Mouse (Mus musculus) G1E-ER4 (cell line): ENCODE measurements around the gene Lenep. TPM values are rescaled to one million over a fixed set of nuclear protein-coding genes. Genes with fewer than 3 reads are reported as not detected.

ENCODE experiments used
- GATA1 ChIP-seq: IDR thresholded peaks from one replicate; pipeline ENCODE4 v1.8.0; 2012; ENCODE audit warnings: low read length, inconsistent platforms
- polyA plus RNA-seq: library from polyadenylated mRNA; stranded (reverse); fragments of >175 nt; gene quantifications from 2 replicates; pipeline ENCODE4 v1.2.3, GENCODE M21; 2012

Lenep gene
- 0.08 TPM in 1 of 2 replicates, not detected in the other for polyA plus RNA-seq

- no peak for TF ChIP-seq GATA1
Measured at GRCm38 (mm10) chr3:89402693-89403092, at the start of gene Lenep. Gene Lenep, minus strand, starts transcription at chr3:89402793.

GRCm38 (mm10) chr3:89451916-89452315 lies 49.3 kb upstream of the Lenep start:
- no peak for TF ChIP-seq GATA1

GRCm38 (mm10) chr3:89449541-89449940 lies 46.9 kb upstream of the Lenep start:
- TF ChIP-seq GATA1, result no peak

GRCm38 (mm10) chr3:89448720-89449537 lies 46.3 kb upstream of the Lenep start:
- no peak for TF ChIP-seq GATA1

- TF ChIP-seq GATA1, result no peak
Measured at GRCm38 (mm10) chr3:89440691-89441090, 38.1 kb upstream of the Lenep start.

- TF ChIP-seq GATA1, result no peak
Measured at GRCm38 (mm10) chr3:89437269-89437668, 34.7 kb upstream of the Lenep start.

- TF ChIP-seq GATA1, result no peak
Measured at GRCm38 (mm10) chr3:89436176-89437113, 33.9 kb upstream of the Lenep start, which contains the start of gene Pbxip1. Gene Pbxip1, plus strand, starts transcription at chr3:89436706.

- TF ChIP-seq GATA1, result no peak
Measured at GRCm38 (mm10) chr3:89435041-89435440, 32.4 kb upstream of the Lenep start.

GRCm38 (mm10) chr3:89434532-89434931 lies 31.9 kb upstream of the Lenep start:
- TF ChIP-seq GATA1, result no peak

GRCm38 (mm10) chr3:89432606-89433005 lies 30.0 kb upstream of the Lenep start:
- no peak for TF ChIP-seq GATA1

GRCm38 (mm10) chr3:89430171-89431159 lies 27.9 kb upstream of the Lenep start, which contains the start of gene Pygo2:
Gene Pygo2, plus strand, starts transcription at chr3:89430214.
- no peak for TF ChIP-seq GATA1

- no peak for TF ChIP-seq GATA1
Measured at GRCm38 (mm10) chr3:89425876-89426275, 23.3 kb upstream of the Lenep start.

- no peak for TF ChIP-seq GATA1
Measured at GRCm38 (mm10) chr3:89425141-89425525, 22.5 kb upstream of the Lenep start.

- TF ChIP-seq GATA1, result no peak
Measured at GRCm38 (mm10) chr3:89424416-89425140, 22.0 kb upstream of the Lenep start.
